Mouse (Mus musculus) heart, adult 2 months (tissue): ENCODE measurements around the gene Rnase9. TPM values are rescaled to one million over a fixed set of nuclear protein-coding genes. Genes with fewer than 3 reads are reported as not detected.

Source experiments
- DNase-seq, 2 experiments: peaks; one replicate each; pipeline ENCODE4 v3.0.0; 2021
- H3K27ac ChIP-seq: fragments of 200-600 bp; 2 replicates; pipeline ENCODE4 v1.8.1; 2022
- H3K27me3 ChIP-seq: fragments of 200-500 bp; 2 replicates; pipeline ENCODE4 v1.6.1; 2012; ENCODE audit warnings: mild to moderate bottlenecking, low read length, inconsistent platforms, mixed read lengths; ENCODE audit not compliant: control insufficient read depth, insufficient read depth
- H3K36me3 ChIP-seq: fragments of 200-500 bp; 2 replicates; pipeline ENCODE4 v1.6.1; 2012; ENCODE audit warnings: low read length, inconsistent platforms; ENCODE audit not compliant: control insufficient read depth, insufficient read depth
- H3K4me1 ChIP-seq: fragments of 200-500 bp; 2 replicates; pipeline ENCODE4 v1.6.1; 2011; ENCODE audit warnings: low read length; ENCODE audit not compliant: control insufficient read depth, insufficient read depth
- H3K4me3 ChIP-seq: fragments of 200-600 bp; 2 replicates; pipeline ENCODE4 v1.8.1; 2022
- H3K79me2 ChIP-seq: fragments of 200-500 bp; replicated peaks from 2 replicates; pipeline ENCODE4 v1.6.1; 2012; ENCODE audit warnings: mild to moderate bottlenecking, inconsistent platforms, low read length, moderate library complexity, mixed read lengths; ENCODE audit not compliant: control insufficient read depth, insufficient read depth
- H3K9ac ChIP-seq: fragments of 200-500 bp; 2 replicates; pipeline ENCODE4 v1.6.1; 2012; ENCODE audit warnings: low read depth, mild to moderate bottlenecking, control low read depth, inconsistent platforms, low read length, mixed read lengths
- CTCF ChIP-seq: fragments of 200-600 bp; IDR thresholded peaks from 2 replicates; pipeline ENCODE4 v1.8.1; 2022; ENCODE audit warnings: antibody characterized with exemption, mild to moderate bottlenecking, moderate library complexity
- EP300 ChIP-seq: fragments of 200-500 bp; IDR thresholded peaks from 2 replicates; pipeline ENCODE4 v1.6.1; 2011; ENCODE audit warnings: low read depth, low read length, control low read depth; ENCODE audit not compliant: insufficient read depth
- POLR2A ChIP-seq: fragments of 200-500 bp; IDR thresholded peaks from 2 replicates; pipeline ENCODE4 v1.6.1; 2011; ENCODE audit warnings: mild to moderate bottlenecking, low read depth, low read length, control low read depth; ENCODE audit not compliant: insufficient read depth
- WGBS: fragments of 180-500 bp; shearing (Covaris S2); methylation state at CpG from one replicate; pipeline ENCODE4 v1.1.7; 2018; 5-methylcytosine and 5-hydroxymethylcytosine counted together
- intact Hi-C: fragments of 180-260 bp; cut with DNase I; formaldehyde crosslinking; loops from one replicate; pipeline ENCODE4 v1.15.1; 2025
- polyA plus RNA-seq: library from polyadenylated mRNA; depleted of rRNA; stranded (reverse); fragments of >200 nt; gene quantifications from 2 replicates; pipeline ENCODE4 v1.2.3, GENCODE M21; 2012
- total RNA-seq, 2 experiments: library from RNA; stranded (reverse); gene quantifications; 2 replicates each; pipeline ENCODE4 v1.2.3; 2021

The Rnase9 gene
- total and polyA plus RNA-seq, 3 experiments: not detected

DNA sequence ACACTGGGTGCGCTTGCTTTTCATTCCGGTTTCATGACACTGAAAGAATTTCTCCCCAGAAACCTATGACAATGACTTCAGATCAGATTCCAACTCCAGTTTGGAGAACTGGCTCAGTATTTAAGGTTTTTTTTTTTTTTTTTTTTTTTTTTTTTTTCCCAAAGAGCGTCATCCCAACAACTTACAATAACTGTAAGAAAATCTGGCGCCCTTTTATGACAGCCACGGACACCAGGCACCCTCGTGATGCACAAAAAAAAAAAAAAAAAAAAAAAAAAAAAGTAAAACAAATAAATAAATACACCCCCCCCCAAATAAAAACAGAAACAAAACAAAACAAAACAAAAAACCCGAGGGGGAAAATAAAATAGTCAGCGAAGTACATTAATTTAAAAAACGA is 46.1 kb upstream of the Rnase9 start:
- Histone ChIP-seq H3K27ac (peak overlapping the region; percentile 75), H3K27me3 (no peaks in the 10 kb centered on the region), H3K4me1 (peaks cover 2% of the 10 kb centered on the region; the same call in 1 of the 2 replicates), H3K4me3 (peak overlapping the region; percentile 76), H3K9ac (no peak overlapping the region), H3K36me3 (no peaks in the 10 kb centered on the region), H3K79me2 (no peaks in the 10 kb centered on the region)
- TF ChIP-seq CTCF: no peak
- DNase-seq: no peak
- intact Hi-C loops: loop anchor here (1.0 kb wide), 1 partner anchor 22 kb away; no protein-coding TSS in a partner anchor
- 28% methylated on average over 9 of the region's 9 CpGs for WGBS

DNA sequence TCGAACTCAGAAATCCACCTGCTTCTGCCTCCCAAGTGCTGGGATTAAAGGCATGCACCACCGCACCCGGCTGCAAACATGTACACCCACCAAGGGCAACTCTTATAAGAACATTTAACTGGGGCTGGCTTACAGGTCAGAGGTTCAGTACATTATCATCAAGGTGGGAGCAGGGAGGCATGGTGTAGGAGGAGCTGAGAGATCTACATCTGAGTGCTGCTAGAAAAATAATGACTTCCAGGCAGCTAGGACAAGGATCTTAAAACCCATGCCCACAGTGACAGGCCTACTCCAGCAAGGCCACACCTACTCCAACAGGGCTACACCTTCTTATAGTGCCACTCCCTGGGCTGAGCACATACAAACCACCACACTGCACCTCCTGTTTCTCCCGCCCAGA is 44.2 kb upstream of the Rnase9 start:
- H3K9ac ChIP-seq: no peak overlapping the region
- H3K27me3 ChIP-seq: no peaks in the 10 kb centered on the region
- WGBS: 83% methylated on average over 4 of the region's 4 CpGs
- no peaks in the 10 kb centered on the region for H3K79me2 ChIP-seq
- TF ChIP-seq CTCF: no peak
- TF ChIP-seq EP300: no peak
- H3K36me3 ChIP-seq: no peaks in the 10 kb centered on the region
- intact Hi-C loops: no loop called here
- DNase-seq: no peak
- H3K27ac ChIP-seq: no peak overlapping the region
- H3K4me1 ChIP-seq: peaks cover 2% of the 10 kb centered on the region
- no peak overlapping the region for H3K4me3 ChIP-seq

DNA sequence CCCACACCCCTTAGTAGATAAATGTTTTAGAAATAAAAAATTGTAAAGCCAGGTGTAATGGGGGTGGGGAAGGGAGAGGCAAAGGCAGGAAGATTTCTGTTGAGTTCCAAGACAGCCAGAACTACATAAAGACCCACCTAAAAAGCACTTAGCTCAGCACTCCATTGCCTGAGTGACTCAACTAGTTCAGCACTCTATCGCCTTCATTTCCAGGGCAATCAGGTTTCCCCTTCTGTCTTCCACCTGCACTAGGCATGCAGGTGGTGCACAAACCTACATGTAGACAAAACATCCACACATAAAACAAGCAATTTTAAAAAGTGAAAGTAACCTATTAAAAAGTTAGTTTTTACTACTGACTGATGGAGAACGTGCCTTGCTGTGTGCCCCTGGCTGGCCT is 43.4 kb upstream of the Rnase9 start:
- WGBS: 84% methylated on average over 2 of the region's 2 CpGs
- no peak overlapping the region for H3K27ac ChIP-seq
- no peaks in the 10 kb centered on the region for H3K27me3 ChIP-seq
- TF ChIP-seq CTCF (no peak), EP300 (no peak), POLR2A (no peak)
- DNase-seq: no peak
- no peaks in the 10 kb centered on the region for H3K79me2 ChIP-seq
- no peaks in the 10 kb centered on the region for H3K36me3 ChIP-seq
- intact Hi-C loops: no loop called here
- H3K9ac ChIP-seq: no peak overlapping the region
- H3K4me1 ChIP-seq: peaks cover 2% of the 10 kb centered on the region
- H3K4me3 ChIP-seq: no peak overlapping the region

DNA sequence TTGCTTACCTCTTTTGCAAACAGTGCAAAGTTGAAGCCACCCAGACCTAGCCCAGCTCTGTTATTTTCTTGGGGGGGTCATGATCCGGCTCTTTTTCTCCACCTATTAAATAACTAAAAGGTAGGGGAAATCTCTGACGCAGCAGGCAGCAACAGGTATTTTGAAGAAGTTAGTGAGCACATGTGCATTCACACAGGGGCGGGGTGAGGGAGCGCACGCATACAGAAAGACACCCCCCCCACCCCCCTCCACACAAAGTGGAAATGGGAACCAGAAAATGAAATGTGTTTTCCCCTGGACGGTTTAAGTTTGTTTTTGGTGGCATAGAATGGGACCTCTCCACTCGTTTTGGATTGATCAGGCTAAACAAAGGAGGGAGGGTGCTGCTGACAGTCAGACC is 42.1 kb upstream of the Rnase9 start:
- 44% methylated on average over 7 of the region's 7 CpGs for WGBS
- no peak for DNase-seq
- Histone ChIP-seq H3K79me2 (no peaks in the 10 kb centered on the region), H3K27ac (peak overlapping the region; percentile 86), H3K4me3 (peak overlapping the region; percentile 89), H3K9ac (peak overlapping the region; percentile 19; the same call in 1 of the 2 replicates), H3K4me1 (peaks cover 2% of the 10 kb centered on the region), H3K27me3 (no peaks in the 10 kb centered on the region), H3K36me3 (no peaks in the 10 kb centered on the region)
- intact Hi-C loops: loop anchor here (1.0 kb wide), 2 partner anchors 19 to 213 kb away; no protein-coding TSS in a partner anchor
- TF ChIP-seq EP300 (no peak), POLR2A (no peak), CTCF (no peak)

DNA sequence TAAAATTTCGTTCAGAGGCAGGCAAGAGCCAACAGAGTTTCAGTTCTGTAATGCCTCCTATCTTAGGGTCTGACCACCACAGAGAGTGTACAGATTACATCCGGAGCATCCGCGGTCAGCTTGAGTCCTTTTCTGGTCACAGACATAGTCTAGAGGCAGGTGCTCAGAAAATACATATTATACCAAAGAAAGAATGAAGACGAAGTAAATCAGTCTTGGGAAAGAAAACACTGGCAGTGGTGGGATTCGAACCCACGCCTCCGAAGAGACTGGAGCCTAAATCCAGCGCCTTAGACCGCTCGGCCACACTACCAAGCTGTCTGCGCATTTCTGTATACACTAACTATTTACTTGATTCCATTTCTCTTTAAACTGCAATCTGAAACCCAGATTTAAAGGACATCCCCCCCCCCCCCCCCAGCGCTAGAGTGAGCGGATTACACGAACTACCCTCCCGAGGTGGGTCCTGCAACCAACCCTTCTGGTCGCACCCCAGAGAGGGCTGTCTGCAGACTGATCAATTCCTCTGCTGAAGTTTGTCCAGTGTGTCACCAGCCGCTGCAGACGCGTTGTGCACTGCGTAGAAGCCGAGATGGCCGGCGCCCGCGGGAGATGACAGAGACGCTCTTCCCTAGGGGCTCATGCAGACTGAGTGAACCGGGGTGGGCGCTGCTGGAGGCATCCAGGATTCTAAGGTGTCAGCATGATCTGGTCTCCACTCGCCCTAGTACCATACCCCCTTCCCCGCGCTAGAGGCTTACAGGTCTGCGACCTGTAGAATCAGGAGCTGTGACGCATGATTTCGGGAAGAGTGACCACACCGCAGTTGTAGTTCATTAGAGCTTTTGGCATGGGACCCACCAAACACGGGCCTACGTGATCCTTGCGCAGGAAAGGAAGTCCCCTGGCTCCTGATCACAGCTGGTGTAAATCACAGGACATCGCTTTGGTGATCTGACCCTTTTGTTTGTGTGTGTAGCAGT is 41.2 kb upstream of the Rnase9 start:
- H3K9ac ChIP-seq: peak overlapping the region; percentile 81
- no peaks in the 10 kb centered on the region for H3K36me3 ChIP-seq
- peaks cover 2% of the 10 kb centered on the region for H3K4me1 ChIP-seq
- H3K27ac ChIP-seq: peak overlapping the region; percentile 86
- peak overlapping the region; percentile 89 for H3K4me3 ChIP-seq
- WGBS: 2% methylated on average over 40 of the region's 40 CpGs
- no peaks in the 10 kb centered on the region for H3K27me3 ChIP-seq
- H3K79me2 ChIP-seq: no peaks in the 10 kb centered on the region
- intact Hi-C loops: loop anchor here (1.0 kb wide), 2 partner anchors 18 to 212 kb away; no protein-coding TSS in a partner anchor
- 0 out of 2 replicates have a peak, but pooled peaks have one; percentile 46 for TF ChIP-seq EP300
- 0 out of 2 replicates have a peak, but pooled peaks have one; percentile 35 for TF ChIP-seq POLR2A
- no peak for TF ChIP-seq CTCF
- peak; percentile 80 to 86 for DNase-seq

DNA sequence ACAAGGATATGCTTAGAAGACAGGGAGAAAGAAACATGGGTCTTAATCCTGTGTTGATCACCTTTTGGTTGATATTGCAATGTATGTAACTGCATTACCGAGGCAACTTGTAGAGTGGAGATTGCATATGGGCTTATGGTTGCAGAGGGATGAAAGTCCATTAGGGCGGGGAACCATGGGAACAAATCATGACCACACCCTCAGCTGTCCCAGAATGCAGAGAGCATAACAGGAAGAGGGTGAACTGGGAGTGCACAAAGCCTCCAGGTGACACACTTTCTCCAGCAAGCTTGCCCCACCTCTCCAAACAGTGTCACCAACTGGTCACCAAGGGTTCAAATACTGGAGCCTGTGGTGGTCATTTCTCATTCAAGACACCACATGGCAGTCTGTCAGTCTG is 39.4 kb upstream of the Rnase9 start:
- H3K79me2 ChIP-seq: no peaks in the 10 kb centered on the region
- peaks cover 2% of the 10 kb centered on the region for H3K4me1 ChIP-seq
- WGBS: 87% methylated on average over 2 of the region's 2 CpGs
- H3K9ac ChIP-seq: no peak overlapping the region
- no peak for DNase-seq
- no peaks in the 10 kb centered on the region for H3K36me3 ChIP-seq
- intact Hi-C loops: no loop called here
- H3K27me3 ChIP-seq: no peaks in the 10 kb centered on the region
- H3K4me3 ChIP-seq: no peak overlapping the region
- H3K27ac ChIP-seq: no peak overlapping the region
- no peak for TF ChIP-seq CTCF
- no peak for TF ChIP-seq EP300
- no peak for TF ChIP-seq POLR2A
